Mouse (Mus musculus): ENCODE measurements around the gene Sept9. TPM values are rescaled to one million over a fixed set of nuclear protein-coding genes. Genes with fewer than 3 reads are reported as not detected.

Gene Sept9
- polyA plus RNA-seq, 1 experiment from 2014 or later, result 40.8 TPM

DNA sequence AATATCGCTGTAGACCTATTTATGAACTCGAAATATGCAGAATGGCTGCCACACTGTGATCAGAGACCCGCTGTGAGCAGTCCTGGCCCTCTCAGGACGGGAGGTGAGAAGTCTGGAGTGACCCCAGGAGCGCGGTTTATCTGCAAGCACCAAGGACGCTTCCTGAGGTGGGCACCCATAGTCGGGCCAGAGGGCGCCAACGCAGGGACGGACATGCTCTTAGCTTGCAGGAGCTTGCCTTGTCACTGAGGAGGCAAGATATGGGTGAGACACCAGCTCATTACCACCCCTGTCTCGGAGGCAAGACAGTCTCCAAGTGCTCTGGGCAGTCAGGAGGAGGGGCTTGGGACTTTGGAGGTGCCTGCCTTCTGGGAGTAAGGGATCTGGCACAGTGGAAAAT is 2.4 kb downstream of the Sept9 start:
- H3K36me3 ChIP-seq (ENCODE audit: control insufficient read depth, insufficient read depth), result no peaks in the 10 kb centered on the region
- peaks cover 23% of the 10 kb centered on the region for H3K27me3 ChIP-seq (ENCODE audit: control insufficient read depth, insufficient read depth, low read depth, low read length)
- no peak overlapping the region for H3K27ac ChIP-seq (ENCODE audit: low read length)
- no peak overlapping the region for H3K9ac ChIP-seq (ENCODE audit: low read depth, low read length)
- H3K4me2 ChIP-seq (ENCODE audit: low read depth, low read length), result no peak overlapping the region
- no peak overlapping the region for H3K4me3 ChIP-seq (ENCODE audit: low read depth, low read length)
- ATAC-seq (ENCODE audit: low read depth), result no peak
- H3K4me1 ChIP-seq (ENCODE audit: control insufficient read depth, low read depth, low read length), result peaks cover 15% of the 10 kb centered on the region
- no peaks in the 10 kb centered on the region for H3K9me3 ChIP-seq (replicated peaks; ENCODE audit: control insufficient read depth, low read length)
- 60% methylated on average over 12 of the region's 12 CpGs for WGBS (ENCODE audit: insufficient replicate concordance)

DNA sequence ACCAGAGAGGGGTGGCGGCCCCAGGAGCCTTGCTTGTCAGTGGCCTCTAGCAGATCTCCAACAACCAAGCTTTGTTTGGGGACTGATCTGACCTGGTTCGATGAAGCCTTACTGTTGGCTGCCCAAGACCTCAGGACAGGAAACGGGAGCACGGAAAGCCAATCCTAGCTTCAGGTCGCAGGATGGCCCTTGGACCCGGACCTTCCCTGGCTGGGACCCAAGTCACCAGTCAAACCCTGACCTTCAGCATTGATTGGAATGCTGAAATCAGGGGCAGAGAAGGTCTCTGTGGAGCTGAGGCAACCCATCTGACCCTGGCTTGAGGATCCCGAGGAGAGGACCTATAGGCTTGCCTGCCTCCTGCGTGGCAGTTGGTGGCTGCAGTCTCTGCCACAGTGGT is 5.1 kb downstream of the Sept9 start:
- 0 out of 2 replicates have a peak overlapping the region, but pooled peaks have one; percentile 4 for H3K4me3 ChIP-seq (ENCODE audit: low read depth, low read length)
- peak; percentile 83 for ATAC-seq (ENCODE audit: low read depth)
- no peaks in the 10 kb centered on the region for H3K36me3 ChIP-seq (ENCODE audit: control insufficient read depth, insufficient read depth)
- peak overlapping the region; percentile 42 for H3K4me2 ChIP-seq (ENCODE audit: low read depth, low read length)
- H3K9me3 ChIP-seq (replicated peaks; ENCODE audit: control insufficient read depth, low read length), result no peaks in the 10 kb centered on the region
- peaks cover 12% of the 10 kb centered on the region for H3K27me3 ChIP-seq (ENCODE audit: control insufficient read depth, insufficient read depth, low read depth, low read length)
- 58% methylated on average over 8 of the region's 8 CpGs for WGBS (ENCODE audit: insufficient replicate concordance)
- peak overlapping the region; percentile 81 for H3K27ac ChIP-seq (ENCODE audit: low read length)
- H3K9ac ChIP-seq (ENCODE audit: low read depth, low read length), result no peak overlapping the region; the same call in 1 of the 2 replicates
- H3K4me1 ChIP-seq (ENCODE audit: control insufficient read depth, low read depth, low read length), result peaks cover 15% of the 10 kb centered on the region

DNA sequence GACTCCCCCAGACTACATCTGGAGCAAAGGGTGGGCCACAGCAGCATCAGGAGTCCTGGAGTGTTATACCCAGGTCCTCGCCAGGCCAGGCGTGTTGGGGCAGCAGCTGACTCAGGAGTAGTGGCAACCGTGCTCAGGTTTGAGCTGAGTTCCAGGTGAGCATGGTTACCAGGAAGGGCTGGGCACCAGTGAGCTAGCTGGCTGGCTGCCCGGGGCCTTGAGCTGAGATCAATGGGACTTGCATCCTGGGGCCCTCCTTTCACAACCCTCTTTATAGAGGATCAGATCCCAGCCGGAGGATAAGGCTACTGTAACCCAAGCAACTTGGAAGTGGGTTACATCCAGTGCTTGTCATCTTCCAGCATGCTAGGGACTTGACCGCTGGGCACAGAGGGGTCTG is 5.6 kb downstream of the Sept9 start:
- no peaks in the 10 kb centered on the region for H3K36me3 ChIP-seq (ENCODE audit: control insufficient read depth, insufficient read depth)
- 48% methylated on average over 6 of the region's 6 CpGs for WGBS (ENCODE audit: insufficient replicate concordance)
- H3K9me3 ChIP-seq (replicated peaks; ENCODE audit: control insufficient read depth, low read length), result no peaks in the 10 kb centered on the region
- H3K9ac ChIP-seq (ENCODE audit: low read depth, low read length), result no peak overlapping the region; the same call in 1 of the 2 replicates
- no peak overlapping the region for H3K4me3 ChIP-seq (ENCODE audit: low read depth, low read length)
- peaks cover 8% of the 10 kb centered on the region; the same call in 1 of the 2 replicates for H3K27me3 ChIP-seq (ENCODE audit: control insufficient read depth, insufficient read depth, low read depth, low read length)
- H3K4me2 ChIP-seq (ENCODE audit: low read depth, low read length), result peak overlapping the region; percentile 42
- H3K27ac ChIP-seq (ENCODE audit: low read length), result peak overlapping the region; percentile 81
- peaks cover 15% of the 10 kb centered on the region for H3K4me1 ChIP-seq (ENCODE audit: control insufficient read depth, low read depth, low read length)
- ATAC-seq (ENCODE audit: low read depth), result peak; percentile 37

DNA sequence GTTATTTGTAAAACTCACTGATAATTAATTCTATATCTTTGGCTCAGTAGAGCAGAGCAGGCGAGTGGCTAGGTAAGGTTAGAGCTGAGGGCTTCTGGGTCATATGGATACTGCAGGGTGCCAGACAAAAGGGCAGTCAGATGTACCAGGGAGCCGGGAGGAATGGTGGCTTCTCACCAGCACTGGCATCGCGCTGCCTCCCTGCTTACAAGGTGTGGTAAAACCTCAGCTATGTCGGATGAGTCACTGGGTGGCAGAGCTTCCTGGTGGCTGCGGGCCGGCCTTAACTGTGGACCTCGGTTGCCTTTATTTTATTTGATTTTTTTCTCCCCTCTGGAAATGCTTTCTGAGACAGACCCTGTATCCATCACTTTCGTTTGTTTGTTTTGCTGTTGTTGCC is 6.0 kb downstream of the Sept9 start:
- no peak for ATAC-seq (ENCODE audit: low read depth)
- H3K4me3 ChIP-seq (ENCODE audit: low read depth, low read length), result no peak overlapping the region
- peak overlapping the region; percentile 42 for H3K4me2 ChIP-seq (ENCODE audit: low read depth, low read length)
- peak overlapping the region; percentile 81 for H3K27ac ChIP-seq (ENCODE audit: low read length)
- H3K9ac ChIP-seq (ENCODE audit: low read depth, low read length), result no peak overlapping the region
- H3K9me3 ChIP-seq (replicated peaks; ENCODE audit: control insufficient read depth, low read length), result no peaks in the 10 kb centered on the region
- 60% methylated on average over 9 of the region's 9 CpGs for WGBS (ENCODE audit: insufficient replicate concordance)
- no peaks in the 10 kb centered on the region for H3K36me3 ChIP-seq (ENCODE audit: control insufficient read depth, insufficient read depth)
- peaks cover 7% of the 10 kb centered on the region; the same call in 1 of the 2 replicates for H3K27me3 ChIP-seq (ENCODE audit: control insufficient read depth, insufficient read depth, low read depth, low read length)
- peaks cover 15% of the 10 kb centered on the region for H3K4me1 ChIP-seq (ENCODE audit: control insufficient read depth, low read depth, low read length)

DNA sequence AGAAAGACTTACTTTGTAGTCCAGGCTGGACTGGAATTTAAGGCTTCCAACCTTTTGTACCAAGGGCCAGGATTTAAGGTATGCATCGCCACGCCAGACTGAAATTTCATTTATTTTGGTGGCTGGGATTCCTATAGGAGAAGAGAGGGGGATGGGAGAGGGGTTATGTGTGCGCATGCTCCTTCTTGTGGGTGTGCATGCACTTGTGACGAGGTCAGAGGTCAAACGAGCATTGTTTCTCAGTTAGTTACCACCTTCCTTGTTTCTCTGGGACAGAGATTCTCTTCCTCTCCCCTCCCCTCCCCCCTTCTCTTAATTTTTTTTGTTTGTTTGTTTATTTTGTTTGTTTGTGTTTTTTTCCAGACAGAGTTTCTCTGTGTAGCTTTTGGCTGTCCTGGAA is 8.0 kb downstream of the Sept9 start:
- ATAC-seq (ENCODE audit: low read depth), result no peak

DNA sequence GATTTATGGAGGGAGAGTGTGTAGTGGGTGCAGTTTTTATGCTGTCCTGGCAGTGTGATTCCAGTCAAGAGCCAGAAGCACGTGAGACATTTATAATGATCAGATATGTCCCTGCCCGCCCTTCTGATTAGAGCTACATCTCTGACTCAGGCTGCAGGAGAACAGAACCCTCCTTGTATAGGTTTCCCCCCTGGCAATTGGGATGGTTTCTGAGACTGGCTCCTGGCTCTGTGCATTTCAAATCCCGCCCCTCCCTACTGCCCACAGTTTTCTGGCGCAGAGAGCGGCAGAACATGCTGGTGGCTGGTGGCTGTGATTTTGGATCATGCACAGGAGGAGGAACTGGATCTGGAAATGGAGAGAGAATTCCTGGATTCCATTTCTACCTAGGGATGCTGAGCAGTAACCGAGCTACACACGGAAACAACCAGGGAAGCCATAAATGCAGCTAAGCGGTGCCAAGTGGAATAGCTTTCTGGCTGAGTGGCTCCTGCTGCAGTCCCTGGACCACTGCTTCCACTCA is 8.8 kb downstream of the Sept9 start:
- Histone ChIP-seq H3K4me1 (ENCODE audit: control insufficient read depth, low read depth, low read length) (peaks cover 4% of the 10 kb centered on the region), H3K27ac (ENCODE audit: low read length) (no peak overlapping the region), H3K9ac (ENCODE audit: low read depth, low read length) (no peak overlapping the region), H3K4me2 (ENCODE audit: low read depth, low read length) (no peak overlapping the region), H3K36me3 (ENCODE audit: control insufficient read depth, insufficient read depth) (no peaks in the 10 kb centered on the region), H3K4me3 (ENCODE audit: low read depth, low read length) (no peak overlapping the region), H3K9me3 (replicated peaks; ENCODE audit: control insufficient read depth, low read length) (no peaks in the 10 kb centered on the region), H3K27me3 (ENCODE audit: control insufficient read depth, insufficient read depth, low read depth, low read length) (no peaks in the 10 kb centered on the region)
- WGBS (ENCODE audit: insufficient replicate concordance), result 74% methylated on average over 8 of the region's 8 CpGs
- ATAC-seq (ENCODE audit: low read depth), result no peak

More for the DNA sequence above, 8.0 kb downstream of the Sept9 start:
- no peaks in the 10 kb centered on the region for H3K9me3 ChIP-seq (replicated peaks; ENCODE audit: control insufficient read depth, low read length)
- H3K27ac ChIP-seq (ENCODE audit: low read length), result no peak overlapping the region
- H3K4me1 ChIP-seq (ENCODE audit: control insufficient read depth, low read depth, low read length), result peaks cover 6% of the 10 kb centered on the region
- no peak overlapping the region for H3K9ac ChIP-seq (ENCODE audit: low read depth, low read length)
- H3K4me2 ChIP-seq (ENCODE audit: low read depth, low read length), result no peak overlapping the region
- H3K27me3 ChIP-seq (ENCODE audit: control insufficient read depth, insufficient read depth, low read depth, low read length), result no peaks in the 10 kb centered on the region
- 51% methylated on average over 5 of the region's 5 CpGs for WGBS (ENCODE audit: insufficient replicate concordance)
- no peak overlapping the region for H3K4me3 ChIP-seq (ENCODE audit: low read depth, low read length)
- no peaks in the 10 kb centered on the region for H3K36me3 ChIP-seq (ENCODE audit: control insufficient read depth, insufficient read depth)

DNA sequence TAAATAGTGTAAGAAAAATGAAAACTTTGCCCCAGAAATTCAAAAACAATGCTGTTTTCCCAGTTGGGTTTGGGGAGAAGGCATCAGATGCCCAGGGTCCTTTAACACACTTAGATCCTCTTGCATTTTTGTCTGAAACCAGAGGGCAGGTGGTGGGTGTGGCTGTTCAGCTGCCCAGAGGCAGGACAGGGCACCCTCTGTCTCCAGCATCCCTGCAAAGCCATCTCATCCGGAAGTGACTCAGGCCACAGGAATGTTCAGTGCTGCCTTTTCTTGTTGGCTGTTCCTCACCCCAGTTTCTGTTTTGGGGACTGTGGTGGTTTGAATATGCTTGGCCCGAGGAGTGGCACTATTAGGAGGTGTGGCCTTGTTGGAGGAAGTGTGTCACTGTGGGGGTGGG is 17.3 kb downstream of the Sept9 start:
- Histone ChIP-seq H3K4me2 (ENCODE audit: low read depth, low read length) (no peak overlapping the region), H3K4me3 (ENCODE audit: low read depth, low read length) (no peak overlapping the region), H3K4me1 (ENCODE audit: control insufficient read depth, low read depth, low read length) (no peaks in the 10 kb centered on the region), H3K36me3 (ENCODE audit: control insufficient read depth, insufficient read depth) (no peaks in the 10 kb centered on the region), H3K9me3 (replicated peaks; ENCODE audit: control insufficient read depth, low read length) (no peaks in the 10 kb centered on the region), H3K27ac (ENCODE audit: low read length) (no peak overlapping the region), H3K9ac (ENCODE audit: low read depth, low read length) (no peak overlapping the region), H3K27me3 (ENCODE audit: control insufficient read depth, insufficient read depth, low read depth, low read length) (no peaks in the 10 kb centered on the region)
- WGBS (ENCODE audit: insufficient replicate concordance), result 37% methylated on average over 2 of the region's 2 CpGs
- no peak for ATAC-seq (ENCODE audit: low read depth)

DNA sequence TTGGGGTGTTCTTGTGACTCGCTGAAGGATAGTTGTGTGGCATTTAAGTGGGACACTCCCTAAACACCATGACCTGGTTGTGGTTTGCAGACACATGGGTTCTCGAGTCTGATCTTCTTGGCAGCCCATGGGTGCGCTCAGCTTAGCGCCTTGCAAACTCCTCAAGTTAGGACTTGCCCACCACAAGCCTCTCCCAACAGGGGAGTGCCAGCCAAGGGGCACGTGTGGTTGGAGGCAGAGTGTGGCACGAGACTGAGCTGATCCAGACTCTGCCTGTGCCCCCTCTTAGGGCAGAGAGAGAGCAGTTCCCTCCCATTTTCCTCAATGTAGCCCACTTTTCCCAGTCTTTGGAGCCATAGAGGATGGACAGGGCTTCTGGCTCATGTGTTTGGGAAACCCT is 18.6 kb downstream of the Sept9 start:
- no peak for ATAC-seq (ENCODE audit: low read depth)
- Histone ChIP-seq H3K4me3 (ENCODE audit: low read depth, low read length) (no peak overlapping the region), H3K9ac (ENCODE audit: low read depth, low read length) (no peak overlapping the region), H3K9me3 (replicated peaks; ENCODE audit: control insufficient read depth, low read length) (no peaks in the 10 kb centered on the region), H3K4me1 (ENCODE audit: control insufficient read depth, low read depth, low read length) (no peaks in the 10 kb centered on the region; the same call in 1 of the 2 replicates), H3K27ac (ENCODE audit: low read length) (no peak overlapping the region), H3K27me3 (ENCODE audit: control insufficient read depth, insufficient read depth, low read depth, low read length) (no peaks in the 10 kb centered on the region), H3K4me2 (ENCODE audit: low read depth, low read length) (no peak overlapping the region), H3K36me3 (ENCODE audit: control insufficient read depth, insufficient read depth) (no peaks in the 10 kb centered on the region)
- 68% methylated on average over 6 of the region's 6 CpGs for WGBS (ENCODE audit: insufficient replicate concordance)

DNA sequence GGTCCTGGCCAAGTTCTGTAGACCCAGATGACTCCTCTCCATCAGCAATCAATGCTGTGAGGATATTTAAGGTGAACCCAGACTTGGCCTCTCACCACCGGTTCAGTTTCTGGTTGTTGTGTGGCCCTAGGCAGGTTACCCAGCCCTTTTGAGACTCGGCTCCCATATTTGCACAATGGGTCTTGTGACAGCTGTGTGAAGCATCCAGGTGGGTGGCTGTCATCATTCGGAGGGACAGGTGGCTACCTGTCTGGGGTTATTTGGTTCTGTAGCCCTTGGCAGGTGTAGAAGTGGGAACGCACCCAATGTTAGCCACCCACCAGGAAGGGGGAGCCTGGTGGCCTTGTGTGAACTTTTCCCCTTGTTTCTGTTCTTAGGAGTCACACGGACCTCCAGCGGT is 19.0 kb downstream of the Sept9 start:
- H3K36me3 ChIP-seq (ENCODE audit: control insufficient read depth, insufficient read depth), result no peaks in the 10 kb centered on the region

More for the DNA sequence above, 19.0 kb downstream of the Sept9 start:
- H3K27ac ChIP-seq (ENCODE audit: low read length), result no peak overlapping the region
- H3K4me2 ChIP-seq (ENCODE audit: low read depth, low read length), result no peak overlapping the region
- ATAC-seq (ENCODE audit: low read depth), result no peak
- H3K27me3 ChIP-seq (ENCODE audit: control insufficient read depth, insufficient read depth, low read depth, low read length), result no peaks in the 10 kb centered on the region
- 74% methylated on average over 6 of the region's 6 CpGs for WGBS (ENCODE audit: insufficient replicate concordance)
- H3K9me3 ChIP-seq (replicated peaks; ENCODE audit: control insufficient read depth, low read length), result no peaks in the 10 kb centered on the region
- H3K9ac ChIP-seq (ENCODE audit: low read depth, low read length), result no peak overlapping the region
- no peaks in the 10 kb centered on the region; the same call in 1 of the 2 replicates for H3K4me1 ChIP-seq (ENCODE audit: control insufficient read depth, low read depth, low read length)
- no peak overlapping the region for H3K4me3 ChIP-seq (ENCODE audit: low read depth, low read length)

All from liver, embryonic 16.5 days (tissue).